Mouse (Mus musculus) megakaryocyte-erythroid progenitor cell, adult 5-6 weeks (primary cell): ENCODE data around the gene Dido1. TPM values are rescaled to one million over a fixed set of nuclear protein-coding genes. Genes with fewer than 3 reads are reported as not detected.

Experiments
- ATAC-seq: replicated peaks from 2 replicates; pipeline ENCODE4 v1.8.0; 2016; ENCODE audit warnings: mild to moderate bottlenecking, inconsistent platforms; ENCODE audit not compliant: severe bottlenecking, poor library complexity, low FRiP score, low TSS enrichment
- total RNA-seq, 2 experiments: library from RNA; stranded (forward) in 1 of 2; stranded (reverse) in 1 of 2; fragments of 200-1000, 215-1000 nt in 1 of 2; fragments of >200 nt in 1 of 2; fragmentation: Nextera tagmentation in 1 of 2; gene quantifications; 2 replicates each; pipeline ENCODE4 v1.2.3; 2014 to 2017

Dido1 gene
- total RNA-seq, 2 experiments from 2014 or later = 43.0 to 52.3 TPM

DNA sequence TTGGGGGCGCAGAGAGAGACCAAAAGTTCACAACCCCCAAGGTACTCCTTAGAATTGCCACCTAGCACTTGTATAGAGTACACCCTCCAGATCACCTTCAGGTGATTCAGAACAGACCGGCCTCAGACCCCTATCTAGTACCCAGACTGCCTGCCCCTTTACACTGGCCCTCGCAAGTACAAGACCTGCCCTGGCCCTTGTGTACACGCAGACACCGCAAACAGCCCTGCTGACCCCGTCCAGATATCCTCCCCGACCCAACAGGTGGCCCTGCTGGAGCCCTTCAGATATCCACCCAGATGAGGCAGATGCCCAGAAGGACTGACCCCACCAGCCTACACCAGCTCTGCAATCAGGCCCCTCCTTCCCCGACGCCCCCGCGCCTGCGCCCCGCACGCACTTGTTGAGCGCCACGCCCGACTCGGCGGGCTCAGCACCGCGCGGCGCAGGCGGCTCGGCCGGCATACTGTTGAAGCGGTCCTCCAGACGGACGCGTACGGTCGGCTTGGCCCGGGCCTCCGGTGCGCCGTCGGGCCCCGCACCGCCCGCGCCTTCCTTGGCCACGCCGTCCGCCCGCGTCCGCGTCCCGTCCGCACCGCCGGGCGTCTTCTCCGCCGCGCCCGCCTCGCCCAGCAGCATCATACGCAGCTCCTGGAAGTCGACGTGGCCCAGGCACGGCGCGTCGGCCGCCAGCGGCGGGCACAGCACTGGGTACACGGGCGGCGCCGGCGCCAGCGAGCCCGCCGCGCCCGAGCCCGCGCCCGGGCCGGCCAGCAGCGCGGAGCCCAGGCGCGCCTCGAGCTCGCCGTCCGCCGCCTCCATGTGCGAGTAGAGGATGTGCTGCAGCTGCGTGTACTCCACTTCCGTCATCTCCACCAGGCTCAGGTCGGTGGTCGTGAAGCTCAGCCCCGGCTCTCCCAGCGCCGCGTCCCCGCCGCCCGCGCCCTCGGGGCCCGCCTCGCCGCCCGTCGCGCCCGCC is 67.9 kb downstream of the Dido1 start:
- ATAC-seq = no peak

DNA sequence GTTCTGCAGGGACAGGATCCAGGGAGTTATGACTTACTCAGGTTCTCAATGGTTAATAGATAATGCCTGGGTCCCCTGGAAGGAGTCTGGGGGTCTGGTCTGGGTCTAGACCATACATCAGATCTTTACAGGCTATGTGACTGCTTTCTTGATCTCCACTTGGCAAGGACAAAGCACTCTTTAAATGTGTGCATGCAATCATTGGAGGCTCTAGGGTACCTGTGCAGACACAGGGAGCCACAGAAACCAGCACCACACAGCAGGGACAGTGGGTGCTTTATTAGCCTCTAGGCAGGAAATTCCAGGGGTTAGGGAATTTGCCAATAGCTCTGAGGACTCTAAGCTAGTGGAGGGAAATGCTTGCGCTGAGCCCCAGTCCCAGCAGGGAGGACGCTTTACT is 97.9 kb downstream of the Dido1 start:
- ATAC-seq = no peak

DNA sequence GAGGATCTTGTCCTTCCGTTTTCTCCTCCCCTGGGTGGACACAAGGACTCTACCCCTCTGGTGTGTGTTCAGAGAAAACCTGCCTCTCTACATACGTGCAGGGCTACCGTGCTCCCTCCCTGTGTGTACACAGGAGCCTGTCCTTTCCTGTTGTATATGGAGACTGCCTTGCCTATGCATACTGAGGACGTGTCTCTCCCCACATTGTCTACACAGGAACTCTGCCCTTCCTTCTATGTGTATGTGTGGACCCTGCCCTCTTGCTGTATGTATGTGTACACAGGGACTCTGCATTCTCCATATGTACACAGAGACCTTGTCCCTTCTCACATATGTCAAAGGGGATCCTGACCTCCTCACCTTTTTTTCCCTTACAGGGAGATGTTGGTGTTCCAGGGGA is 99.5 kb downstream of the Dido1 start:
- ATAC-seq = no peak

Other genes starting within 250 kb of the Dido1 start
- not detected in 2 replicates for gene Ntsr1, start 210.0 kb downstream of the Dido1 start, total RNA-seq (2014; fragmentation: Nextera tagmentation)
- gene Ntsr1, start 210.0 kb downstream of the Dido1 start, total RNA-seq (2017) = not detected in 2 replicates
- gene Mrgbp, start 128.7 kb downstream of the Dido1 start, total RNA-seq (2014; fragmentation: Nextera tagmentation) = 32.0 and 43.3 TPM in 2 replicates
- 37.5 and 39.7 TPM in 2 replicates for gene Mrgbp, start 128.7 kb downstream of the Dido1 start, total RNA-seq (2017)
- 24.8 and 37.6 TPM in 2 replicates for gene Ogfr, start 120.8 kb downstream of the Dido1 start, total RNA-seq (2014; fragmentation: Nextera tagmentation)
- 32.0 and 42.5 TPM in 2 replicates for gene Ogfr, start 120.8 kb downstream of the Dido1 start, total RNA-seq (2017)
- 1.5 and 1.7 TPM in 2 replicates for gene Col9a3, start 112.2 kb downstream of the Dido1 start, total RNA-seq (2014; fragmentation: Nextera tagmentation)
- gene Col9a3, start 112.2 kb downstream of the Dido1 start, total RNA-seq (2017) = 2.1 TPM in 1 of 2 replicates, not detected in the other
- gene Tcfl5, start 67.3 kb downstream of the Dido1 start, total RNA-seq (2014; fragmentation: Nextera tagmentation) = not detected in 2 replicates
- 0.15 TPM in 1 of 2 replicates, not detected in the other for gene Tcfl5, start 67.3 kb downstream of the Dido1 start, total RNA-seq (2017)
- 88.4 and 102 TPM in 2 replicates for gene Gid8, start 118 bp upstream of the Dido1 start, total RNA-seq (2014; fragmentation: Nextera tagmentation)
- 124 and 144 TPM in 2 replicates for gene Gid8, start 118 bp upstream of the Dido1 start, total RNA-seq (2017)
- 15.2 and 16.4 TPM in 2 replicates for gene Slc17a9, start 15.3 kb upstream of the Dido1 start, total RNA-seq (2014; fragmentation: Nextera tagmentation)
- 2.8 and 5.0 TPM in 2 replicates for gene Slc17a9, start 15.3 kb upstream of the Dido1 start, total RNA-seq (2017)
- not detected in 2 replicates for gene Bhlhe23, start 66.9 kb upstream of the Dido1 start, total RNA-seq (2014; fragmentation: Nextera tagmentation)
- not detected in 2 replicates for gene Bhlhe23, start 66.9 kb upstream of the Dido1 start, total RNA-seq (2017)
- 58.9 and 67.4 TPM in 2 replicates for gene Ythdf1, start 210.9 kb upstream of the Dido1 start, total RNA-seq (2014; fragmentation: Nextera tagmentation)
- gene Ythdf1, start 210.9 kb upstream of the Dido1 start, total RNA-seq (2017) = 26.4 and 38.3 TPM in 2 replicates
- gene Birc7, start 219.0 kb upstream of the Dido1 start, total RNA-seq (2014; fragmentation: Nextera tagmentation) = not detected in 2 replicates
- not detected in 2 replicates for gene Birc7, start 219.0 kb upstream of the Dido1 start, total RNA-seq (2017)
- not detected in 2 replicates for gene Nkain4, start 244.7 kb upstream of the Dido1 start, total RNA-seq (2014; fragmentation: Nextera tagmentation)
- gene Nkain4, start 244.7 kb upstream of the Dido1 start, total RNA-seq (2017) = not detected in 2 replicates